Mouse (Mus musculus): ENCODE data around the gene Sept11. TPM values are rescaled to one million over a fixed set of nuclear protein-coding genes. Genes with fewer than 3 reads are reported as not detected.
A peak's percentile ranks its signal among the peaks of the same experiment; 100 is the strongest.

Gene Sept11
- polyA plus RNA-seq, 1 experiment from 2014 or later = 42.5 TPM

DNA sequence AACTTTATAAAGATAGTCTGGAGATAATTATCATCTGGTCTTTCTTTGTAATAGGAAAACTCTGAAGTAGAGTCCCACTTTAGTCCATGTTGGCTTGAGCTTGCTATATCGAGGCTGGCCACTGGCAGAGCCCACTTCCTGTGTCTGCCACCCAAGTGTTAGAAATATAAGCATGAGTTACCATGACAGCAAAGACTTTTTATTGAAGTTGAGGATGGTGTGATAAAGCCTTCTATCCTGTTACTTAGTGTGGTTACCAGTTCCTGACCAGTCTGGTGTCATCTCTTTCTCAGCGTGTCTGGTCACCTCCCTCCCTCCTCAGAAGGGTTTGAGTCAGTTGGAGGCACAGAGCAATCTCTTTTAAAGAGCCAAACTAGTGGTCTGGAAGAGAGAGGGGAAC, 16.3 kb downstream of the Sept11 start:
- Histone ChIP-seq H3K36me3 (ENCODE audit: control insufficient read depth, insufficient read depth, low read length) (no peaks in the 10 kb centered on the region), H3K4me1 (replicated peaks; ENCODE audit: control insufficient read depth, insufficient read depth) (no peaks in the 10 kb centered on the region), H3K9me3 (ENCODE audit: control insufficient read depth, low read length) (no peaks in the 10 kb centered on the region), H3K4me2 (replicated peaks; ENCODE audit: low read depth) (no peak overlapping the region), H3K4me3 (ENCODE audit: low read depth, low read length) (no peak overlapping the region), H3K27ac (replicated peaks) (no peak overlapping the region), H3K27me3 (ENCODE audit: control insufficient read depth, insufficient read depth, low read length) (no peaks in the 10 kb centered on the region), H3K9ac (ENCODE audit: low read length) (no peak overlapping the region)
- TF ChIP-seq CTCF (IDR thresholded peaks at IDR 0.05; ENCODE audit: low read depth) (no peak), EP300 (optimal IDR thresholded peaks at IDR 0.05) (no peak)
- 72% methylated on average over 2 of the region's 2 CpGs for WGBS
- ATAC-seq (ENCODE audit: low FRiP score, low TSS enrichment) = no peak
- no peak for DNase-seq (ENCODE audit: low spot score)

GRCm38 (mm10) chr5:93112290-93112689, 19.1 kb downstream of the Sept11 start:
- H3K4me1 ChIP-seq (replicated peaks; ENCODE audit: control insufficient read depth, insufficient read depth) = no peaks in the 10 kb centered on the region
- no peak overlapping the region for H3K4me2 ChIP-seq (replicated peaks; ENCODE audit: low read depth)
- no peak overlapping the region for H3K9ac ChIP-seq (ENCODE audit: low read length)
- ATAC-seq (ENCODE audit: low FRiP score, low TSS enrichment) = no peak
- no peaks in the 10 kb centered on the region for H3K36me3 ChIP-seq (ENCODE audit: control insufficient read depth, insufficient read depth, low read length)
- H3K9me3 ChIP-seq (ENCODE audit: control insufficient read depth, low read length) = no peaks in the 10 kb centered on the region
- H3K27me3 ChIP-seq (ENCODE audit: control insufficient read depth, insufficient read depth, low read length) = no peaks in the 10 kb centered on the region
- DNase-seq (ENCODE audit: low spot score) = no peak
- no peak overlapping the region for H3K27ac ChIP-seq (replicated peaks)
- WGBS = 82% methylated on average over 3 of the region's 3 CpGs
- TF ChIP-seq EP300 (optimal IDR thresholded peaks at IDR 0.05) = no peak
- TF ChIP-seq CTCF (IDR thresholded peaks at IDR 0.05; ENCODE audit: low read depth) = no peak
- no peak overlapping the region for H3K4me3 ChIP-seq (ENCODE audit: low read depth, low read length)

GRCm38 (mm10) chr5:93113517-93113916, 20.3 kb downstream of the Sept11 start:
- WGBS = 75% methylated on average over 5 of the region's 5 CpGs

DNA sequence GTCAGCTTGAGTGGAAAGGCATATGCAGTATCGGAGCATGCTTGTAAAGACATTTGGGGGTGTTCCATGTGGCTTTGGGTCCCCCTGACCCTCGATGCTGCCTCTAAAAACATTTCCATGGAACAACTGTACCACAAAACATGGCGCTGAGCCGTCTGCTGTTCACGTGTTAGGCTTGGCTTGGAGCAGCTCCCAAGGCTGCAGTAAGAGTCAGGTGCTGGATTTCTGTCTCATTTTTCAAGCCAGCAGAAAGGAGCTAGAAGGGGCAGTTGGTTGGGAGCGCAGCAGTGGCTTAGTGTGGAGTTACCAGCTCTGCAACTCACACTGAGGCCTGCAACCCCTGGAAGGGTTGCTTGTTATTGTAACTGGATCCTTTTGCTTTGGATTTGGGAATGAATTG, 21.3 kb downstream of the Sept11 start:
- no peak for DNase-seq (ENCODE audit: low spot score)
- Histone ChIP-seq H3K4me2 (replicated peaks; ENCODE audit: low read depth) (no peak overlapping the region), H3K27ac (replicated peaks) (peak overlapping the region; percentile 73), H3K9me3 (ENCODE audit: control insufficient read depth, low read length) (no peaks in the 10 kb centered on the region), H3K4me1 (replicated peaks; ENCODE audit: control insufficient read depth, insufficient read depth) (no peaks in the 10 kb centered on the region), H3K9ac (ENCODE audit: low read length) (no peak overlapping the region), H3K27me3 (ENCODE audit: control insufficient read depth, insufficient read depth, low read length) (no peaks in the 10 kb centered on the region), H3K36me3 (ENCODE audit: control insufficient read depth, insufficient read depth, low read length) (no peaks in the 10 kb centered on the region; the same call in 1 of the 2 replicates), H3K4me3 (ENCODE audit: low read depth, low read length) (no peak overlapping the region)
- 0 out of 2 replicates have a peak, but pooled peaks have one; percentile 35 for ATAC-seq (ENCODE audit: low FRiP score, low TSS enrichment)
- WGBS = 38% methylated on average over 6 of the region's 6 CpGs
- TF ChIP-seq EP300 (optimal IDR thresholded peaks at IDR 0.05) (no peak), CTCF (IDR thresholded peaks at IDR 0.05; ENCODE audit: low read depth) (no peak)

More at GRCm38 (mm10) chr5:93113517-93113916, 20.3 kb downstream of the Sept11 start:
- Histone ChIP-seq H3K4me1 (replicated peaks; ENCODE audit: control insufficient read depth, insufficient read depth) (no peaks in the 10 kb centered on the region), H3K4me3 (ENCODE audit: low read depth, low read length) (no peak overlapping the region), H3K9me3 (ENCODE audit: control insufficient read depth, low read length) (no peaks in the 10 kb centered on the region), H3K36me3 (ENCODE audit: control insufficient read depth, insufficient read depth, low read length) (no peaks in the 10 kb centered on the region; the same call in 1 of the 2 replicates), H3K27me3 (ENCODE audit: control insufficient read depth, insufficient read depth, low read length) (no peaks in the 10 kb centered on the region), H3K4me2 (replicated peaks; ENCODE audit: low read depth) (no peak overlapping the region), H3K9ac (ENCODE audit: low read length) (no peak overlapping the region), H3K27ac (replicated peaks) (no peak overlapping the region)
- DNase-seq (ENCODE audit: low spot score) (no peak), ATAC-seq (ENCODE audit: low FRiP score, low TSS enrichment) (no peak)
- no peak for TF ChIP-seq EP300 (optimal IDR thresholded peaks at IDR 0.05)
- TF ChIP-seq CTCF (IDR thresholded peaks at IDR 0.05; ENCODE audit: low read depth) = no peak

GRCm38 (mm10) chr5:93115059-93115458, 21.8 kb downstream of the Sept11 start:
- Histone ChIP-seq H3K27ac (replicated peaks) (no peak overlapping the region), H3K4me1 (replicated peaks; ENCODE audit: control insufficient read depth, insufficient read depth) (no peaks in the 10 kb centered on the region), H3K4me3 (ENCODE audit: low read depth, low read length) (no peak overlapping the region), H3K9me3 (ENCODE audit: control insufficient read depth, low read length) (no peaks in the 10 kb centered on the region), H3K9ac (ENCODE audit: low read length) (no peak overlapping the region), H3K4me2 (replicated peaks; ENCODE audit: low read depth) (no peak overlapping the region), H3K27me3 (ENCODE audit: control insufficient read depth, insufficient read depth, low read length) (no peaks in the 10 kb centered on the region), H3K36me3 (ENCODE audit: control insufficient read depth, insufficient read depth, low read length) (no peaks in the 10 kb centered on the region; the same call in 1 of the 2 replicates)
- ATAC-seq (ENCODE audit: low FRiP score, low TSS enrichment) (no peak; the same call in 1 of the 2 replicates), DNase-seq (ENCODE audit: low spot score) (no peak)
- TF ChIP-seq EP300 (optimal IDR thresholded peaks at IDR 0.05) (no peak), CTCF (IDR thresholded peaks at IDR 0.05; ENCODE audit: low read depth) (no peak)
- WGBS = 45% methylated on average over 6 of the region's 6 CpGs

GRCm38 (mm10) chr5:93115854-93116253, 22.6 kb downstream of the Sept11 start:
- Histone ChIP-seq H3K36me3 (ENCODE audit: control insufficient read depth, insufficient read depth, low read length) (no peaks in the 10 kb centered on the region; the same call in 1 of the 2 replicates), H3K4me1 (replicated peaks; ENCODE audit: control insufficient read depth, insufficient read depth) (no peaks in the 10 kb centered on the region), H3K4me2 (replicated peaks; ENCODE audit: low read depth) (no peak overlapping the region), H3K27ac (replicated peaks) (no peak overlapping the region), H3K9ac (ENCODE audit: low read length) (no peak overlapping the region), H3K9me3 (ENCODE audit: control insufficient read depth, low read length) (no peaks in the 10 kb centered on the region), H3K27me3 (ENCODE audit: control insufficient read depth, insufficient read depth, low read length) (no peaks in the 10 kb centered on the region), H3K4me3 (ENCODE audit: low read depth, low read length) (no peak overlapping the region)
- TF ChIP-seq EP300 (optimal IDR thresholded peaks at IDR 0.05) (no peak), CTCF (IDR thresholded peaks at IDR 0.05; ENCODE audit: low read depth) (no peak)
- ATAC-seq (ENCODE audit: low FRiP score, low TSS enrichment) (no peak), DNase-seq (ENCODE audit: low spot score) (no peak)
- 66% methylated on average over 13 of the region's 13 CpGs for WGBS

Measured in stomach, postnatal 0 days (tissue).